Mouse (Mus musculus) testis, adult 2 months (tissue): Measurements from ENCODE around the gene Prr29.

ENCODE experiments used
- CTCF ChIP-seq: fragments of 200-500 bp; IDR thresholded peaks from 2 replicates; pipeline ENCODE4 v1.5.1; 2012; ENCODE audit warnings: low read depth, mild to moderate bottlenecking, inconsistent platforms, low read length, moderate library complexity; ENCODE audit not compliant: control insufficient read depth, insufficient read depth, insufficient replicate concordance
- POLR2A ChIP-seq: fragments of 200-500 bp; IDR thresholded peaks from 2 replicates; pipeline ENCODE4 v1.6.1; 2012; ENCODE audit warnings: low read depth, mild to moderate bottlenecking, inconsistent platforms, low read length, moderate library complexity; ENCODE audit not compliant: control insufficient read depth

DNA sequence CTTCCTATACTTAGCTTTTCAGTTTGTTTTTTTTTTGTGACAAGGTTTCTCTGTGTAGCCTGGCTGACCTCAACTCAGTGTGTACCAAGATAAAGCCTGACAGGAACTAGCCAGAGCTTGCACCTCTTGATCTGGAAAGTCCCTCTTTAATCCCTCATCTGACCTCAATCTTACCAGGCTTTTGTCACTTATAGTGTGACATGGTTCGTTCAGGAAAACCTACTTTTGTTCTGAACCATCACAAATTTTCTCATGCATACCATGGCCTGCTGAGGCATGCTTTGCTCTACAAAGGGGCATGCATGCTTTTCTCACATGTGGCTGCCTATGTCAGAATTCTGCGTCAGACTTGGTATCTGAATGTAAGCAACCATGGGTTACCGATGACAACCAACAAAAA lies 51.1 kb downstream of the Prr29 start:
- TF ChIP-seq CTCF (no peak), POLR2A (no peak)
